Mouse (Mus musculus) layer of hippocampus, postnatal 25 days (tissue): Measurements from ENCODE around the gene Slc17a2. TPM values are rescaled to one million over a fixed set of nuclear protein-coding genes. Genes with fewer than 3 reads are reported as not detected.
"Not testable (repeated sequence)": the region's sequence is repeated elsewhere in the genome, so short reads cannot be mapped to it uniquely, and the experiment has no call there.

Source experiments
- DNase-seq, 2 experiments: peaks; one replicate each; pipeline ENCODE4 v3.0.0; 2022; ENCODE audit warnings: mixed read lengths in 2 of 2, low spot score in 1 of 2; ENCODE audit errors: extremely low spot score in 1 of 2
- total RNA-seq, 2 experiments: library from RNA; stranded (reverse); gene quantifications; 2 replicates each; pipeline ENCODE4 v1.2.3; 2021

The Slc17a2 gene
- under 1 TPM in 1 of 2 experiments, not detected in 1; 0.12 TPM for total RNA-seq

- no peak for DNase-seq
Observed at GRCm38 (mm10) chr13:23806422-23807052, at the start of gene Slc17a2. Slc17a2 (plus strand) TSS chr13:23806993.

GRCm38 (mm10) chr13:23757211-23757773 is 49.5 kb upstream of the Slc17a2 start:
- DNase-seq: no peak

GRCm38 (mm10) chr13:23757921-23758320 is 48.9 kb upstream of the Slc17a2 start:
- no peak for DNase-seq

GRCm38 (mm10) chr13:23759251-23759771 is 47.5 kb upstream of the Slc17a2 start:
- no peak for DNase-seq

- DNase-seq: no peak
Observed at GRCm38 (mm10) chr13:23759916-23760239, 46.9 kb upstream of the Slc17a2 start.

GRCm38 (mm10) chr13:23760240-23760971 is 46.4 kb upstream of the Slc17a2 start:
- DNase-seq: no peak

- peak; percentile 97 to 98 for DNase-seq
Observed at GRCm38 (mm10) chr13:23760972-23761864, 45.6 kb upstream of the Slc17a2 start, which contains the start of gene Hist1h4a. Hist1h4a (minus strand) TSS chr13:23761230.

GRCm38 (mm10) chr13:23761871-23762821 is 44.6 kb upstream of the Slc17a2 start, which contains the start of gene Hist1h3a:
Hist1h3a (minus strand) TSS chr13:23762386.
- peak; percentile 36 to 45 for DNase-seq

- peak in 1 of 2 experiments; percentile 24 for DNase-seq
Observed at GRCm38 (mm10) chr13:23763242-23763585, 43.6 kb upstream of the Slc17a2 start.

- DNase-seq: peak; percentile 60 to 61
Observed at GRCm38 (mm10) chr13:23763586-23764323, 43.0 kb upstream of the Slc17a2 start, which contains the start of gene Hist1h1a. Hist1h1a (plus strand) TSS chr13:23763666.

- DNase-seq: no peak
Observed at GRCm38 (mm10) chr13:23764324-23765171, 42.2 kb upstream of the Slc17a2 start.

- DNase-seq: no peak
Observed at GRCm38 (mm10) chr13:23765172-23765513, 41.6 kb upstream of the Slc17a2 start.

- DNase-seq: no peak
Observed at GRCm38 (mm10) chr13:23766772-23767171, 40.0 kb upstream of the Slc17a2 start.

GRCm38 (mm10) chr13:23768834-23769397 is 37.9 kb upstream of the Slc17a2 start:
- no peak for DNase-seq

GRCm38 (mm10) chr13:23769613-23770012 is 37.2 kb upstream of the Slc17a2 start, which contains the start of gene Trim38:
Trim38 (plus strand) TSS chr13:23769913.
- DNase-seq: not testable (repeated sequence)

- peak; percentile 16 to 21 for DNase-seq
Observed at GRCm38 (mm10) chr13:23772561-23773313, 34.1 kb upstream of the Slc17a2 start.

- no peak for DNase-seq
Observed at GRCm38 (mm10) chr13:23778339-23778738, 28.5 kb upstream of the Slc17a2 start.
